Mouse (Mus musculus) CH12.LX (cell line): ENCODE measurements around the gene Adam15.

Source experiments
- CTCF ChIP-seq, 2 experiments: IDR thresholded peaks in 1 of 2; conservative IDR thresholded peaks in 1 of 2; 2 replicates each; pipeline ENCODE4 v1.5.1; 2011 to 2012; ENCODE audit warnings: low read depth in 2 of 2, low read length in 2 of 2, improper control_type of control experiment in 1 of 2, inconsistent platforms in 1 of 2, mild to moderate bottlenecking in 1 of 2, moderate library complexity in 1 of 2
- MEF2A ChIP-seq: IDR thresholded peaks from 2 replicates; pipeline ENCODE4 v1.6.1; 2014; ENCODE audit warnings: low read depth, mild to moderate bottlenecking, inconsistent platforms, low read length, improper control_type of control experiment, borderline replicate concordance

DNA sequence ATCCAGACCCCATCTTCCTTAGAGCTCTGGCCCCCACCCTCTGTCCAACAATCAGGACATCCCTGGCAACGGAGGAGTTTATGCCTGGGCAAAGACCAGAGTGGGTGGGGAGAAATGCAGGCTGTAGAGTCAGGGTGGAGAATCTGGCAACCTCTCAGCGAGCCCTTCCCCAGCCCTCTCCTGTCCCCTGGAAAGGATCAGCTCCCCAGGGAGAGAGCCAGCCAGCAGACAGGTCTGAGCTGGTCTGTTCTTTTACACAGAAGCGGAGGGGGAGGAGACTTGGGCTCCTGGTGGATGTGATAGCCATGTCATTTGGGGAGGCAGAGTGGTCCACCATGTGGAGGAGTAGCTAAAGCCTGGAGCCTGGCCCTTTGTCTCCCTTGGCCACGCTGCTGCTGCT, 21.2 kb downstream of the Adam15 start:
- TF ChIP-seq CTCF (conservative IDR thresholded peaks at IDR 0.05 in 1 of 2, IDR thresholded peaks at IDR 0.05 in 1 of 2; ENCODE audit: low read depth in 2 of 2, low read length in 2 of 2) (no peak), MEF2A (no peak)
